Mouse (Mus musculus) left cerebral cortex, adult 9 months (tissue): ENCODE measurements around the gene Ikzf3.

ENCODE experiments used
- DNase-seq, 2 experiments: peaks; one replicate each; pipeline ENCODE4 v3.0.0; 2022; ENCODE audit warnings: low spot score in 2 of 2

Gene Ikzf3

GRCm38 (mm10) chr11:98512881-98513280 lies 33.0 kb downstream of the Ikzf3 start:
- DNase-seq: no peak

GRCm38 (mm10) chr11:98510125-98510524 lies 35.7 kb downstream of the Ikzf3 start:
- DNase-seq: no peak

DNA sequence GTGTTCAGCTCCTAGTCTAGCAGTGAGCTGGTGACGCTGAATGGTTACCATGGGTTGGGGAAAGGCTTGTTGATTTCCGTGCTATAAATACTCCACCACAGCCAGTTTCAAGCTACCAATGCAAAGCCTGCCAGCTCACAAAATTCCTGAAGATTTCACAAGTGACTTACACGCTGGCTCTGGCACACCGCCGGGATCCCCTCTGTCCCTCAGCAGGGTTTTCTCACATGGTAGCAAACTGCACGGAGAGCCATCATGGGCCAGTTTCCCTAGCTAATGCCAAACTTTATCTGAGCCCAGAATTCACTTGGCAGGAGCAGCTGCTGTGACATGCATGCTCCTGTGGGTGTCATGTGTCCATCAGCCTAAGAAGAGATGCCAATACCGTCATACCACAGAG lies 36.4 kb downstream of the Ikzf3 start:
- DNase-seq: peak in 1 of 2 experiments; percentile 12

DNA sequence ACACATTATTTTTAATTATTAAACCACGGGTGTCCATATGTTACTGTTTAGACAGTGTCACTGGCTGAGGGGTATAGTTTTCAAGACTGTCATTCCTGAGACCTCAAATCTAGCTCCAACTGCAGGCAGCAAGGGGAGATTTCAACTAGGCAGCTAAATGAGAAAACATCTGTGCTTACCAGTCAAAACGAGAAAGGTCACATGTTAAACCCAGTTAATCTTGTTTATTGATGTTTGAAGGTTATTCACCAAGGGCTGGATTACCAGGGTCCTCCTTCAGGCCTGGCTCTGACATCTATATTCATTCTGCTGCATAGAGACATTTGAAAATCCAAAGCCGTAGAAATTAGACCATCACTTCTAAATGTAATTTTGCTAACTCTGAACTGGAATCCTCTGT lies 40.9 kb downstream of the Ikzf3 start:
- DNase-seq: no peak

DNA sequence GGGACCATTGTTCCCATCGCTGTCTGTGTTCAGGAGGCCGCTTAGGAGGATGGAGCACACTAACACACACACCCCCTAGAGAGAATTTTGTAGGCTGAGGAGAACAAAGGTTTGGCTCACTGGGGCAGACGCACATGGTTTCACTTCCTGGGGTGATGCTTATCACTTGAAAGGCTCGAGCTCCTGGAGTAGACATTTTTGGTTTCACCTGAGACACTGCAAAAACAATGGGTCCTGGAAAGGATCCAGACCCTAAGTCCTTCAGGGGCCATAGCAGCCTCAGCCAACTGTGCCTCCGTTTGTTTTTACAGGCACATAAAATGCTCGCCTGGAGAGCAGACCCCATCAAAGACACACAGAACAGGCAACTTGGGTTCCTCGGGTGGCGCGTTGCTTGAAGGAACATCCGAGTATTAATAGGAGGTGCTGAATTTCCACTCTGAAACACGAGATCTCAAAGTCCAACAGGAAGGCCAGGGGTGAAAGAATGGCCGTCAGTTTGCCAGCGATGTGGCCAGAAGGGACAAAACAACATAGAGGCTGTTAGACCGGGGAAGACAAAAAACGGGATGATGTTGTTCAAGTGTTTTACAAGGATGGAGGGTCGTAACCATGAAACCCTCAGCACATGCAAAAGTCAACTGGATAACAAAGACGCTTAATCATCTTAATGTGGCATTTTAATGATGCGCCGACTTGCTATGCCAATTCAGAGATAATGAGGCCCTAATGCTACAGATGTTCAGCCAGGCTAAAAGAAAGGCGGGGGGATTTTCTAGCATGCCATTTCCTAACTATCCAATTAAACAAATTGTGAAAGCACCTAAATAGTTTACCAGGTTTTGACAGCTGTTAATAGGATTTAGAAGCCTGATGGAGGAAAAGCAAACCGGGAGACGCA lies 48.2 kb downstream of the Ikzf3 start:
- DNase-seq: no peak

DNA sequence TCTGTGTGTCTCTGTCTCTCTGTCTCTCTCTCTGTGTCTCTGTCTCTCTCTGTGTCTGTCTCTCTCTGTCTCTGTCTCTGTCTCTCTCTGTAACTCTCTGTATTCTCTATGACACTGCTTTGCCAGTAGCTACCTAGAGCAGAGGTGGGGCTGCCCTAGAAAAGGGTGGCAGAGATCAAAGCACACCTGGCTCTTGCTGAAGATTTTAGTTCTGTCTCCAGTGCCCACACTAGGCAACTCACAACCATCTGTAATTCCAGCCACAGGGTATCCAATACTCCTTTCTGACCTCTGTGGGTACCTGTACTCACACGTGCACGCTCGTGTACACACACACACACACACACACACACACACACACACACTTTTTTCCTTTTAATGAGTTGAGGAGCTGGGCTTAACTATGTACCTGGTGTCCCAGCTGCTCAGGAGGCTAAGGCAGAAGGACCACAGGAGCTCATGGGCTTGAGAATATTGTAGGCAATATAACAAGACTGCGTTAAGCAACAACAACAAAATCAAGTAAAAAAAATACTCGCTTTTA lies 50.6 kb downstream of the Ikzf3 start:
- DNase-seq: no peak

GRCm38 (mm10) chr11:98493394-98493793 lies 52.4 kb downstream of the Ikzf3 start:
- no peak for DNase-seq

DNA sequence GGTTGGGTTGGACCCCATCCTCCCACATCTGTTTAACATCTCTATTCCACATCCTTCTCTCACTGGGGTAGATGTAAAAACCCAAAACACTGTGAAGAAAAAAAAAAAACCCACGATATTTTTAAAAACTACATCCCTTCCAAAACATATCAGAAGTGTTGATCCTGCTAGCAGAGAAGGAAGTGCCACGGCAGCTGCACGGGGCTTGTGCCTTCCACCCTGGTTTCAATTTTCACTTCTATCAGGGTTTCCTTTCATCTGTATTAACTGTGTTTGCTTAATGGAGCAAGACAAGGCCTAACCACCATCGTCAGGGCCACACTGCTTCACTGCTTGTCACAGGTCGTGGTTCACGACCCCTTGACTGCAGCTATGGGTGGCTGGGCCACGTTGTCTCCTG lies 52.9 kb downstream of the Ikzf3 start:
- DNase-seq: no peak

DNA sequence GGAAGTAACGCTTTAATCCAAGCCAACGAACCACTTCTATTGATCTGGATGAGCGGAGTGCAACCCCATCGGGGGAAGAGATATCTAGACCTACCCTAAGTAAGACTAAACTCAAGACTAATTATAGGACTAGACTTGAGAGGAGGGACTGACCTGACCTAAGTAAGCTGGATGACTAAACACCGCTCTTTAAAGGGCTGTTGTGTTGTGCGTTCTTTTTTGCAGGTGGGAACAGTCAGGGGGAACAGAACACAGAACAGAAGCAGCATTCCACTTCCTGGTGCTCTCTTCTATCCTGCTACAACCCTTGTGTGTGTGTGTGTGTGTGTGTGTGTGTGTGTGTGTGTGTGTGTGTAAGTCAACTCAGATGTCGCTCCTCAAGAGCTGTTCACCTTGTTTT lies 54.3 kb downstream of the Ikzf3 start:
- no peak for DNase-seq

- no peak for DNase-seq
These were observed 57.1 kb downstream of the Ikzf3 start for GRCm38 (mm10) chr11:98488540-98489234.

- no peak for DNase-seq
These were observed 58.2 kb downstream of the Ikzf3 start for GRCm38 (mm10) chr11:98487526-98488040.

DNA sequence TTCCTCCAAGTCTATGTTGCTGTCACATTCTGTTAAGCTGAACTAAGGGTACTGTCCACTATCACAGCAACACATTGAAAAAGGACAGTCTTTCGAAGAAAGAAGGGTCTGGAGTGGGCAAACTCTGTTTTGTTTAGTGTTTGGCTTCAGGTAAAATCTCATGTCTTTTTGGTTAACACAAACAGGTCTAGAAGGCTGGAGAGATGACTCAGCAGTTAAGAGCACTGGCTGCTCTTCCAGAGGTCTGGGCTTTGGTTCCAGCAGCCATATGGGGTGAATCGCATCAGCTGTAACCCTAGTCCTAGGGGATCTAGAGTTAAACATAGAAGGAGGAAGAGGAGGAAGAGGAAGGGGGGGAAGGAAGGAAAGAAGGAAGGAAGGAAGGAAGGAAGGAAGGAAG lies 60.1 kb downstream of the Ikzf3 start:
- DNase-seq: no peak

GRCm38 (mm10) chr11:98482067-98482466 lies 63.8 kb downstream of the Ikzf3 start:
- no peak for DNase-seq

- no peak for DNase-seq
These were observed 64.6 kb downstream of the Ikzf3 start for GRCm38 (mm10) chr11:98481231-98481630.

- DNase-seq: no peak
These were observed 65.8 kb downstream of the Ikzf3 start for GRCm38 (mm10) chr11:98479940-98480497.

GRCm38 (mm10) chr11:98479026-98479939 lies 66.5 kb downstream of the Ikzf3 start:
- no peak for DNase-seq

DNA sequence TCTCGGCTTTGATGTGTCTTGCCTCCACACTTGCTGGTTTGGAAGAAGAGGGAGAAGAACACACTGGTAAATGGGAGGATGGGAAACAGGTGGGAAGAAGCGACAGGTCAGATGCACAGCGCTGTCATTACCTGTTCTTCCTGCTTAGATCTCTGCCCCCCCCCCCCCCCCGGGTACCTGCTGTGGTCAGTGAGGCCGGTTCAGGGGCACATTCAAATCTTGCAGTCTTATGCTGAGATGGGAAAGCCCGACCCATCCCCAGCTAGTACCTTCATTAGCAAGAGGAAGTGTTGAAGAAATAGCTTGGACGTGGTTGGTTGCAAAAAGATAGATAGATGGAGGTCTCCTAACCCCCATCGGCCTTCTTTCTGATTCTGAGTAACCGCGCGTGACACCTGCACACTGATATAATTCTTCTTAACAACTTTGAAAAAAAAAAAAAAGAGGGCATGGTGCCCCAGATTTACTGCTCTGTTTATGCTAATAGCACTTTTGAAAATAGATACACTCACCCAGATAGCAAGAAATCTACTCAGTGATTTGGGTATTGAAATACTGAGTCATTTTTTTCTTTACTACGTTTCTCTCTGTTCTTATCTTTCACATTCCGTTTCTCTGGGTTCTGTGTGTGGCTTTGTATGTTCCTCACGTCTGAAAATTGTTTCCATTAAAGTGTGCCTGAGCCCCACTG lies 68.7 kb downstream of the Ikzf3 start:
- no peak for DNase-seq

- DNase-seq: no peak
These were observed 69.4 kb downstream of the Ikzf3 start for GRCm38 (mm10) chr11:98476434-98476807.

DNA sequence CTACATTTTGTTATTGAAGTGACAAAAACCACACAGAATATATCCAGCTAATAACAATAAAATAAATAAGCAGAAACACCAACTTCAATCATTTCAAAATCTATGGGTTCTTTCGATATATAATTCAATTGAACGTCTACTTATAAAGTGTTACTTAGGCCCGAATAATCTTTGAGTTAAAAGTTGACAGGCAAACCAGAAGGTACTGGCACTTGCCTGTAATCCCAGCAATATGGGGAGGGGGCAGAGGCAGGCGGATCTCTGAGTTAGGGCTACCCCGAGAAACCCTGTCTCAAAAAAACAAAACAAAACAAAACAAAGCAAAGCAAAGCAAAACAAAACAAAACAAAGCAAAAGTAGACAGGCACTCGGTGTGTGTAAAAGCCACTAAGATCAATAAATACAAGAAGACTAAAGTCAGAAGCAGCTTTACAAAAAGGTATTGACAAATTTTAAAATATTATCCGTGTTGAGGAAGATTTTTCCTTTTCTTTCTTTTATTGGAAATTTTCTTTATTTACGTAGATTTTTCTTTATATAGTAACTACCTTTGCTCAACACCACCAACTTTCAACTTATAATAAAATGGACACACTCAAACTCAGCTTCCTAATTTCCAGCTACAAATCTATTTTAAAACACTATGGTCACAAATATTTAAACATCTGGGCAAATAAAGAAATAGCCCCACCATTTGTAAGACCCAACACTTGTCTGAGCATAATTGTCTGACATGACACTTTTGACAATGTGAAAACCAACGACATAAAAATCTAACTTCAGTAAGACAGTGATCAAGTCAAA lies 70.0 kb downstream of the Ikzf3 start:
- DNase-seq: no peak

DNA sequence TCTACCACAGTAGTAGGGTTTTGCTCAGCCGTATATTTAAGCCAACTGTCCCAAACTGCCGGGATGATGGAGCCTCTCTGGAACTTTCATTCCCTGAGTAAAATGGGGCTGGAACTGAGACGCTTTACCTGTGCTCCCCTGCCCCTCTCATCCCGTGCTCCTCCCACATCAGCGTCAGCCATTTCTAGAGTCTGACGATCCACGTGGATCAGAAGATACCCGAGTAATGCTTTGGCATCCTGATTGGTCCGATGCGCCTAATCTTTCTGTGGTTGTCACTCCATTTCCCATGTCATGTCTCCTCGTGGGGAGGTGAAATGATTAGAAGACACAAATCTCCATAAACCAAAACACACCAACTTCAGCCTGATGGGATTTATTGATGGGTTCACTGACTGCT lies 70.9 kb downstream of the Ikzf3 start:
- DNase-seq: no peak
